Mouse (Mus musculus) embryonic facial prominence, embryonic 14.5 days (tissue): ENCODE data around the gene Rictor. TPM values are rescaled to one million over a fixed set of nuclear protein-coding genes. Genes with fewer than 3 reads are reported as not detected.

Experiments
- ATAC-seq: fragments of 200-750 bp; cut with Nextera tagmentation; 2 replicates; pipeline ENCODE4 v1.8.0; 2017; ENCODE audit warnings: low read depth, moderate number of reproducible peaks, moderate TSS enrichment
- DNase-seq: peaks from one replicate; pipeline ENCODE4 v3.0.0-alpha.2; 2015; ENCODE audit warnings: low spot score
- H3K27ac ChIP-seq: fragments of 300-500 bp; sonication (generic); replicated peaks from 2 replicates; pipeline ENCODE4 v1.5.1; 2014; ENCODE audit warnings: low read depth, mild to moderate bottlenecking, low read length, moderate library complexity
- H3K27me3 ChIP-seq: fragments of 300-500 bp; sonication (generic); replicated peaks from 2 replicates; pipeline ENCODE4 v1.6.1; 2014; ENCODE audit warnings: low read length; ENCODE audit not compliant: control insufficient read depth, insufficient read depth
- H3K36me3 ChIP-seq: fragments of 300-500 bp; sonication (generic); 2 replicates; pipeline ENCODE4 v1.6.1; 2014; ENCODE audit warnings: low read length, mixed read lengths; ENCODE audit not compliant: control insufficient read depth, insufficient read depth
- H3K4me1 ChIP-seq: fragments of 300-500 bp; sonication (generic); 2 replicates; pipeline ENCODE4 v1.6.1; 2014; ENCODE audit warnings: antibody characterized with exemption, low read length; ENCODE audit not compliant: control insufficient read depth, insufficient read depth
- H3K4me2 ChIP-seq: fragments of 300-500 bp; sonication (generic); 2 replicates; pipeline ENCODE4 v1.6.1; 2014; ENCODE audit warnings: low read depth, mild to moderate bottlenecking, low read length, moderate library complexity, mixed read lengths
- H3K4me3 ChIP-seq: fragments of 300-500 bp; sonication (generic); 2 replicates; pipeline ENCODE4 v1.5.1; 2014; ENCODE audit warnings: low read depth, mild to moderate bottlenecking, low read length
- H3K9ac ChIP-seq: fragments of 300-500 bp; sonication (generic); 2 replicates; pipeline ENCODE4 v1.6.1; 2014; ENCODE audit warnings: low read depth, mild to moderate bottlenecking, low read length, moderate library complexity, mixed read lengths
- H3K9me3 ChIP-seq: fragments of 300-500 bp; sonication (generic); 2 replicates; pipeline ENCODE4 v1.6.1; 2016; ENCODE audit warnings: low read length; ENCODE audit not compliant: control insufficient read depth
- WGBS: fragments of 180-500 bp; shearing (Covaris S2); extraction: QIAGEN DNeasy Blood & Tissue Kit; methylation state at CpG from one replicate; pipeline ENCODE4 v1.1.7; 2014; 5-methylcytosine and 5-hydroxymethylcytosine counted together
- polyA plus RNA-seq: library from polyadenylated mRNA; unstranded; fragments of >200 nt; fragmentation: Nextera tagmentation; extraction: Ambion mirVana; gene quantifications from 2 replicates; pipeline ENCODE4 v1.2.1, GENCODE M21; 2014

The Rictor gene
- polyA plus RNA-seq, 1 experiment from 2014 or later: 32.1 TPM

- 81% methylated on average over 11 of the region's 11 CpGs for WGBS
- Histone ChIP-seq H3K27ac (no peak overlapping the region), H3K27me3 (no peaks in the 10 kb centered on the region), H3K4me3 (no peak overlapping the region), H3K9ac (no peak overlapping the region), H3K9me3 (no peaks in the 10 kb centered on the region), H3K4me1 (no peaks in the 10 kb centered on the region), H3K36me3 (no peaks in the 10 kb centered on the region), H3K4me2 (no peak overlapping the region)
- no peak for ATAC-seq
- no peak for DNase-seq
These were observed 14.4 kb downstream of the Rictor start for GRCm38 (mm10) chr15:6722405-6723176.

GRCm38 (mm10) chr15:6723338-6723737 lies 15.2 kb downstream of the Rictor start:
- no peaks in the 10 kb centered on the region for H3K4me1 ChIP-seq
- H3K27me3 ChIP-seq: no peaks in the 10 kb centered on the region
- H3K4me2 ChIP-seq: no peak overlapping the region
- no peak overlapping the region for H3K27ac ChIP-seq
- H3K4me3 ChIP-seq: no peak overlapping the region
- DNase-seq: no peak
- H3K36me3 ChIP-seq: no peaks in the 10 kb centered on the region
- no peak for ATAC-seq
- no peak overlapping the region for H3K9ac ChIP-seq
- H3K9me3 ChIP-seq: no peaks in the 10 kb centered on the region

- 46% methylated on average over 1 of the region's 1 CpGs for WGBS
- DNase-seq: no peak
These were observed 16.3 kb downstream of the Rictor start for GRCm38 (mm10) chr15:6724442-6724841.

GRCm38 (mm10) chr15:6726130-6726808 lies 18.1 kb downstream of the Rictor start:
- Histone ChIP-seq H3K4me1 (no peaks in the 10 kb centered on the region), H3K9ac (no peak overlapping the region), H3K36me3 (no peaks in the 10 kb centered on the region), H3K4me2 (no peak overlapping the region), H3K4me3 (no peak overlapping the region), H3K27ac (no peak overlapping the region), H3K27me3 (no peaks in the 10 kb centered on the region), H3K9me3 (no peaks in the 10 kb centered on the region)
- no peak for DNase-seq
- WGBS: 76% methylated on average over 5 of the region's 5 CpGs
- no peak for ATAC-seq

More at GRCm38 (mm10) chr15:6724442-6724841, 16.3 kb downstream of the Rictor start:
- ATAC-seq: no peak
- H3K27me3 ChIP-seq: no peaks in the 10 kb centered on the region
- no peaks in the 10 kb centered on the region for H3K4me1 ChIP-seq
- no peaks in the 10 kb centered on the region for H3K36me3 ChIP-seq
- H3K9me3 ChIP-seq: no peaks in the 10 kb centered on the region
- H3K9ac ChIP-seq: no peak overlapping the region
- H3K27ac ChIP-seq: no peak overlapping the region
- H3K4me2 ChIP-seq: no peak overlapping the region
- H3K4me3 ChIP-seq: no peak overlapping the region

- DNase-seq: no peak
- 74% methylated on average over 5 of the region's 5 CpGs for WGBS
- no peak overlapping the region for H3K27ac ChIP-seq
- no peaks in the 10 kb centered on the region for H3K27me3 ChIP-seq
- no peak overlapping the region for H3K4me2 ChIP-seq
- no peak overlapping the region for H3K4me3 ChIP-seq
- 0 out of 2 replicates have a peak, but pooled peaks cover 3% of the 10 kb centered on the region for H3K4me1 ChIP-seq
- no peak for ATAC-seq
- no peaks in the 10 kb centered on the region for H3K9me3 ChIP-seq
- H3K9ac ChIP-seq: no peak overlapping the region
- H3K36me3 ChIP-seq: 0 out of 2 replicates have a peak, but pooled peaks cover 3% of the 10 kb centered on the region
These were observed 24.9 kb downstream of the Rictor start for GRCm38 (mm10) chr15:6733076-6733475.

- Histone ChIP-seq H3K9ac (no peak overlapping the region), H3K4me3 (no peak overlapping the region), H3K4me1 (no peaks in the 10 kb centered on the region), H3K4me2 (no peak overlapping the region), H3K9me3 (no peaks in the 10 kb centered on the region), H3K27ac (no peak overlapping the region), H3K36me3 (peaks cover 13% of the 10 kb centered on the region; the same call in 1 of the 2 replicates), H3K27me3 (no peaks in the 10 kb centered on the region)
- no peak for ATAC-seq
- DNase-seq: no peak
- whole genome bisulfite sequencing: 91% methylated on average over 2 of the region's 2 CpGs
These were observed 31.0 kb downstream of the Rictor start for GRCm38 (mm10) chr15:6739180-6739579.

GRCm38 (mm10) chr15:6742337-6743025 lies 34.3 kb downstream of the Rictor start:
- WGBS: 77% methylated on average over 13 of the region's 13 CpGs

GRCm38 (mm10) chr15:6743723-6744122 lies 35.5 kb downstream of the Rictor start:
- Histone ChIP-seq H3K27ac (no peak overlapping the region), H3K9me3 (no peaks in the 10 kb centered on the region), H3K4me3 (no peak overlapping the region), H3K4me1 (no peaks in the 10 kb centered on the region), H3K27me3 (no peaks in the 10 kb centered on the region), H3K4me2 (no peak overlapping the region), H3K36me3 (peaks cover 26% of the 10 kb centered on the region), H3K9ac (no peak overlapping the region)
- ATAC-seq (no peak), DNase-seq (no peak)
- WGBS: 56% methylated on average over 8 of the region's 8 CpGs

More at GRCm38 (mm10) chr15:6742337-6743025, 34.3 kb downstream of the Rictor start:
- Histone ChIP-seq H3K4me3 (no peak overlapping the region), H3K27ac (no peak overlapping the region), H3K9me3 (no peaks in the 10 kb centered on the region), H3K27me3 (no peaks in the 10 kb centered on the region), H3K9ac (no peak overlapping the region), H3K4me2 (no peak overlapping the region), H3K36me3 (peaks cover 27% of the 10 kb centered on the region), H3K4me1 (no peaks in the 10 kb centered on the region)
- DNase-seq (no peak), ATAC-seq (no peak)
